ENCODE assay signal across 13 mouse cellular contexts in the genomic region with DNA sequence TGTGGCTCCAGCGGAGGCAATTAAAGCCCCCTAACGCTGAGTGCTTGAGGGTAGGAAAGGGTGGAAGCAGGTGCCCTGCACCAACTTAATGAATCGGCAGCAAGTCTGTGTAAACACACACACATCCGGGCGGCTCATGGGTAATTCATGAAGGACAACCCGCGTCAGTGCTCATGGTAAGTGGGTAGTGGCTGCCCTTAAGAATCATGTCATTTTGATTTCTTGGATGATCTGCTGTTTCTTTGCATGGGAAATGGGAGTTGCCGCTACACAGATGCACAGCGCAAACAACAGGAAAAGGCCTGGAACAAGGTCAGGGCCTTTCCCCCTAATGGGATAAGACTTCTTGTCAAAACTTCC.
A peak's percentile ranks its signal among the peaks of the same experiment; 100 is the strongest.
DNase-seq lines count a peak whose midpoint lies in the region; ATAC-seq lines count a peak whose summit lies in the region.
"Had no signal": no experiment of that assay in that cellular context is flagged by ENCODE, and none has a peak within 500 bp of the region (broad histone marks: within the 10 kb centered on the region; RNA-seq: fewer than 3 reads in every experiment).

No protein-coding gene starts in this region.

- no peak overlapping the region for H3K4me3 ChIP-seq in forebrain, embryonic 12.5 days (replicated peaks)
- no peak overlapping the region for H3K4me3 ChIP-seq in forebrain, embryonic 10.5 days
- no peak overlapping the region for H3K4me3 ChIP-seq in neural tube, embryonic 12.5 days

- H3K36me3 ChIP-seq in forebrain, embryonic 12.5 days (replicated peaks) = no peaks in the 10 kb centered on the region
- no peaks in the 10 kb centered on the region for H3K36me3 ChIP-seq in forebrain, embryonic 10.5 days (replicated peaks)
- H3K36me3 ChIP-seq in neural tube, embryonic 12.5 days = no peaks in the 10 kb centered on the region

- no peak overlapping the region for H3K27ac ChIP-seq in forebrain, embryonic 12.5 days
- no peak overlapping the region for H3K27ac ChIP-seq in forebrain, embryonic 10.5 days
- H3K27ac ChIP-seq in neural tube, embryonic 12.5 days = no peak overlapping the region

- DNase-seq in forebrain, embryonic 10.5 days (ENCODE audit: extremely low spot score, low spot score) = no peak
- DNase-seq in neural tube, embryonic 10.5 days (ENCODE audit: extremely low spot score, low spot score) = no peak
- DNase-seq in kidney, postnatal 14 days = peak; percentile 48
- peak; percentile 54 for DNase-seq in retina, postnatal 1 day
- DNase-seq in thymus, postnatal 36 days = no peak
- no peak for DNase-seq in embryo, embryonic 10 days (ENCODE audit: low spot score)
- DNase-seq: cerebellum, adult 11 months; gastrocnemius, postnatal 14 days; layer of hippocampus, postnatal 36 days; right cerebral cortex, postnatal 25 days had no signal

- no peaks in the 10 kb centered on the region for H3K9me3 ChIP-seq in forebrain, embryonic 12.5 days
- no peaks in the 10 kb centered on the region for H3K9me3 ChIP-seq in forebrain, embryonic 10.5 days
- no peaks in the 10 kb centered on the region for H3K9me3 ChIP-seq in neural tube, embryonic 12.5 days

- WGBS in forebrain, embryonic 12.5 days = 42% methylated on average over 9 of the region's 9 CpGs
- WGBS in forebrain, embryonic 10.5 days = 66% methylated on average over 9 of the region's 9 CpGs
- 53% methylated on average over 9 of the region's 9 CpGs for WGBS in neural tube, embryonic 12.5 days

- no peaks in the 10 kb centered on the region for H3K27me3 ChIP-seq in forebrain, embryonic 12.5 days
- H3K27me3 ChIP-seq in forebrain, embryonic 10.5 days (ENCODE audit: poor library complexity, severe bottlenecking) = no peaks in the 10 kb centered on the region
- no peaks in the 10 kb centered on the region for H3K27me3 ChIP-seq in neural tube, embryonic 12.5 days (replicated peaks)

- peaks cover 8% of the 10 kb centered on the region for H3K4me1 ChIP-seq in forebrain, embryonic 12.5 days
- peaks cover 7% of the 10 kb centered on the region; the same call in 1 of the 2 replicates for H3K4me1 ChIP-seq in forebrain, embryonic 10.5 days
- H3K4me1 ChIP-seq in neural tube, embryonic 12.5 days = peaks cover 9% of the 10 kb centered on the region; the same call in 1 of the 2 replicates

- H3K4me2 ChIP-seq in forebrain, embryonic 12.5 days = no peak overlapping the region
- H3K4me2 ChIP-seq in neural tube, embryonic 12.5 days (replicated peaks) = no peak overlapping the region

- ATAC-seq in forebrain, embryonic 12.5 days (ENCODE audit: low FRiP score) = peak; percentile 77
- peak; percentile 78 for ATAC-seq in neural tube, embryonic 12.5 days (ENCODE audit: low FRiP score, low read depth)
- ATAC-seq: intestine, embryonic 16.5 days had no signal

- no peak overlapping the region for H3K9ac ChIP-seq in forebrain, embryonic 12.5 days
- no peak overlapping the region for H3K9ac ChIP-seq in neural tube, embryonic 12.5 days

Comparison
In these comparisons a context has a peak if more than half of its experiments do, and no peak if none do; other contexts are left out.
1. DNase-seq: peak in kidney, postnatal 14 days (single experiment) and retina, postnatal 1 day (single experiment); none in forebrain, embryonic 10.5 days (single experiment), neural tube, embryonic 10.5 days (single experiment), thymus, postnatal 36 days (0 of 2) and embryo, embryonic 10 days (single experiment).